Mouse (Mus musculus) CH12.LX (cell line): Measurements from ENCODE around the gene Olfr1346. TPM values are rescaled to one million over a fixed set of nuclear protein-coding genes. Genes with fewer than 3 reads are reported as not detected.

Experiments
- DNase-seq: peaks from one replicate; pipeline ENCODE4 v3.0.0-alpha.2; 2013; ENCODE audit errors: extremely low read depth
- H3K27ac ChIP-seq: 2 replicates; pipeline ENCODE4 v1.5.1; 2012; ENCODE audit warnings: low read depth, mild to moderate bottlenecking, control low read depth, moderate library complexity; ENCODE audit not compliant: insufficient read depth
- H3K27me3 ChIP-seq: replicated peaks from 2 replicates; pipeline ENCODE3; 2012; ENCODE audit warnings: inconsistent platforms
- H3K36me3 ChIP-seq, 2 experiments: replicated peaks in 1 of 2; 2 replicates each; pipeline versions ENCODE3 to v1.6.1; 2012; ENCODE audit warnings: inconsistent platforms in 1 of 2, low read length in 1 of 2, mild to moderate bottlenecking in 1 of 2, mixed read lengths in 1 of 2, moderate library complexity in 1 of 2; ENCODE audit not compliant: control insufficient read depth in 1 of 2, insufficient read depth in 1 of 2
- H3K4me1 ChIP-seq, 2 experiments: 2 replicates each; pipeline ENCODE4 v1.6.1; 2012; ENCODE audit warnings: inconsistent platforms in 1 of 2, moderate library complexity in 1 of 2; ENCODE audit not compliant: insufficient read depth in 2 of 2, control insufficient read depth in 1 of 2
- H3K4me2 ChIP-seq: 2 replicates; pipeline ENCODE4 v1.6.1; 2012; ENCODE audit warnings: low read depth, mild to moderate bottlenecking, control low read depth; ENCODE audit not compliant: poor library complexity, insufficient read depth, severe bottlenecking
- H3K4me3 ChIP-seq, 3 experiments: fragments of 150-350 bp in 1 of 3; sonication (generic) in 1 of 3; replicated peaks in 1 of 3; 2 replicates each; pipeline versions ENCODE3 to v1.5.1; 2011 to 2012; ENCODE audit warnings: low read depth in 2 of 3, low read length in 2 of 3, mild to moderate bottlenecking in 2 of 3, moderate library complexity in 2 of 3, control low read depth in 1 of 3, improper control_type of control experiment in 1 of 3, inconsistent platforms in 1 of 3, mixed read lengths in 1 of 3; ENCODE audit not compliant: poor library complexity in 1 of 3
- H3K79me2 ChIP-seq: replicated peaks from 2 replicates; pipeline ENCODE4 v1.6.1; 2012; ENCODE audit warnings: mild to moderate bottlenecking, moderate library complexity; ENCODE audit not compliant: control insufficient read depth, poor library complexity, insufficient read depth, severe bottlenecking; ENCODE audit errors: extremely low read depth
- H3K9ac ChIP-seq: 2 replicates; pipeline ENCODE4 v1.6.1; 2012; ENCODE audit warnings: low read depth, mild to moderate bottlenecking, control low read depth, moderate library complexity; ENCODE audit not compliant: insufficient read depth
- H3K9me3 ChIP-seq: replicated peaks from 2 replicates; pipeline ENCODE3; 2012; ENCODE audit warnings: low read length, inconsistent platforms, mixed read lengths
- BHLHE40 ChIP-seq: IDR thresholded peaks from 2 replicates; pipeline ENCODE4 v1.6.1; 2011; ENCODE audit warnings: mild to moderate bottlenecking, low read depth, low read length, improper control_type of control experiment
- CTCF ChIP-seq, 2 experiments: IDR thresholded peaks in 1 of 2; conservative IDR thresholded peaks in 1 of 2; 2 replicates each; pipeline ENCODE4 v1.5.1; 2011 to 2012; ENCODE audit warnings: low read depth in 2 of 2, low read length in 2 of 2, improper control_type of control experiment in 1 of 2, inconsistent platforms in 1 of 2, mild to moderate bottlenecking in 1 of 2, moderate library complexity in 1 of 2
- EP300 ChIP-seq: IDR thresholded peaks from 2 replicates; pipeline ENCODE4 v1.6.1; 2011; ENCODE audit warnings: low read length, improper control_type of control experiment
- ETS1 ChIP-seq: conservative IDR thresholded peaks from 2 replicates; pipeline ENCODE4 v1.6.1; 2012; ENCODE audit warnings: low read depth, mild to moderate bottlenecking, inconsistent platforms, low read length, improper control_type of control experiment, moderate library complexity
- HCFC1 ChIP-seq: IDR thresholded peaks from 2 replicates; pipeline ENCODE4 v1.6.1; 2012; ENCODE audit warnings: low read depth, mild to moderate bottlenecking, inconsistent platforms, low read length, improper control_type of control experiment
- MAX ChIP-seq: IDR thresholded peaks from 2 replicates; pipeline ENCODE4 v1.6.1; 2011; ENCODE audit warnings: low read length, improper control_type of control experiment
- MAZ ChIP-seq: IDR thresholded peaks from 2 replicates; pipeline ENCODE4 v1.6.1; 2012; ENCODE audit warnings: low read depth, mild to moderate bottlenecking, inconsistent platforms, low read length, improper control_type of control experiment, moderate library complexity
- MXI1 ChIP-seq: IDR thresholded peaks from 2 replicates; pipeline ENCODE4 v1.6.1; 2011; ENCODE audit warnings: mild to moderate bottlenecking, low read depth, low read length, improper control_type of control experiment
- NRF1 ChIP-seq: IDR thresholded peaks from 2 replicates; pipeline ENCODE4 v1.6.1; 2014; ENCODE audit warnings: low read depth, mild to moderate bottlenecking, inconsistent platforms, low read length, improper control_type of control experiment, moderate library complexity
- RAD21 ChIP-seq: IDR thresholded peaks from 2 replicates; pipeline ENCODE4 v1.6.1; 2011; ENCODE audit warnings: low read depth, mild to moderate bottlenecking, low read length, improper control_type of control experiment, moderate library complexity
- RCOR1 ChIP-seq: conservative IDR thresholded peaks from 2 replicates; pipeline ENCODE4 v1.6.1; 2012; ENCODE audit warnings: low read depth, mild to moderate bottlenecking, inconsistent platforms, low read length, improper control_type of control experiment
- SMC3 ChIP-seq: IDR thresholded peaks from 2 replicates; pipeline ENCODE4 v1.6.1; 2011; ENCODE audit warnings: low read depth, low read length, improper control_type of control experiment
- TCF12 ChIP-seq: IDR thresholded peaks from 2 replicates; pipeline ENCODE4 v1.6.1; 2014; ENCODE audit warnings: low read depth, mild to moderate bottlenecking, inconsistent platforms, low read length, improper control_type of control experiment
- USF1 ChIP-seq: IDR thresholded peaks from 2 replicates; pipeline ENCODE4 v1.6.1; 2014; ENCODE audit warnings: low read depth, mild to moderate bottlenecking, inconsistent platforms, low read length, improper control_type of control experiment
- USF2 ChIP-seq: conservative IDR thresholded peaks from 2 replicates; pipeline ENCODE4 v1.6.1; 2011; ENCODE audit warnings: low read depth, low read length, improper control_type of control experiment
- ZC3H11A ChIP-seq: IDR thresholded peaks from 2 replicates; pipeline ENCODE4 v1.6.1; 2012; ENCODE audit warnings: low read depth, mild to moderate bottlenecking, inconsistent platforms, low read length, improper control_type of control experiment
- dilution Hi-C: fragments of 300-500 bp; cut with MboI; formaldehyde crosslinking; loops from 2 replicates; pipeline ENCODE4 v1.14.3; 2020; ENCODE audit warnings: low sequenced_read_pairs; ENCODE audit not compliant: extremely low pct_unique_long_range_greater_than_20kb, extremely low pct_ligation_motif_present
- in situ Hi-C: fragments of 300-500 bp; cut with MboI; formaldehyde crosslinking; loops from 3 replicates; pipeline ENCODE4 v1.14.3; 2019; ENCODE audit warnings: low sequenced_read_pairs, low pct_ligation_motif_present, low pct_unique_long_range_greater_than_20kb, mixed read lengths
- polyA plus RNA-seq: library from polyadenylated mRNA; unstranded; fragments of >175 nt; gene quantifications from 2 replicates; pipeline ENCODE4 v1.2.1, GENCODE M21; 2012; ENCODE audit warnings: low read depth; ENCODE audit not compliant: insufficient read length
- total RNA-seq, 2 experiments: library from RNA; depleted of rRNA; stranded (reverse); fragments of 300-350 nt in 1 of 2; fragments of >200 nt in 1 of 2; gene quantifications; 2 replicates each; pipeline ENCODE4 v1.2.3; 2012 to 2014

Gene Olfr1346
- total and polyA plus RNA-seq, 3 experiments, result not detected

GRCm38 (mm10) chr7:6522850-6523249 lies 55.9 kb downstream of the Olfr1346 start, which contains the start of gene Olfr1349:
Gene Olfr1349 (minus strand): TSS chr7:6522950.
- no peak within 1 kb of the TSS for H3K4me2 ChIP-seq
- H3K9ac ChIP-seq, result no peak within 1 kb of the TSS
- TF ChIP-seq BHLHE40 (no peak), RCOR1 (no peak), HCFC1 (no peak), USF1 (no peak), TCF12 (no peak), MAX (no peak), MAZ (no peak), EP300 (no peak), USF2 (no peak), MXI1 (no peak)
- TF ChIP-seq, all 38 proteins: peak for 0
- in situ Hi-C loops, result no loop called here
- H3K79me2 ChIP-seq, result no peaks in the 10 kb centered on the region
- dilution Hi-C loops, result no loop called here
- peaks cover 66% of the 10 kb centered on the region for H3K9me3 ChIP-seq
- DNase-seq, result no peak
- H3K36me3 ChIP-seq, result no peaks in the 10 kb centered on the region
- no peaks in the 10 kb centered on the region for H3K27me3 ChIP-seq
- no peaks in the 10 kb centered on the region for H3K4me1 ChIP-seq
- no peak within 1 kb of the TSS for H3K4me3 ChIP-seq
- H3K27ac ChIP-seq, result no peak within 1 kb of the TSS

DNA sequence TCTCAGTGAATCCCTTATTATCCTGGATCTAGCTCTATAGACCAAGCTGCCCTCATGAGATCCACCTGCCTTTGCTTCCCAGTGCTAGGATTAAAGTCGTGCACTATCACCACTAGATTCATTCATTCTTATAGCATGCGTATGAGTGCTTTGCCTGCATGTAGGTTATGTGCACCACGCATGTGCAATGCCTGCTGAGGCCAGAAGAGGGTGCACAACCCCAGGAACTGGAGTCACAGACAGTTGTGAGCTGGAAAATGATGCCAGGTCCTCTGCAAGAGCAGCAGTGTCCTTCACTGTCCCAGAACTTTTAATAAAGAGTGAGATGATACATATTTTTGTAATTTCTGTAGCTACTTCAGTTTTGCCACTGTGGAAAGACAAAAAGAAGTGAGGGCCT lies 58.1 kb downstream of the Olfr1346 start:
- TF ChIP-seq CTCF (conservative IDR thresholded peaks at IDR 0.05 in 1 of 2, IDR thresholded peaks at IDR 0.05 in 1 of 2; ENCODE audit: low read depth in 2 of 2, low read length in 2 of 2) (peak in 1 of 2 experiments; percentile 27; a peak in 1 of 4 replicates), MAZ (no peak), RAD21 (no peak; the same call in 1 of the 2 replicates), NRF1 (no peak), ETS1 (no peak), USF1 (no peak), MAX (no peak)
- H3K27ac ChIP-seq, result no peak overlapping the region
- no peak overlapping the region for H3K4me3 ChIP-seq
- H3K79me2 ChIP-seq, result no peaks in the 10 kb centered on the region
- H3K9me3 ChIP-seq, result peaks cover 64% of the 10 kb centered on the region
- no peaks in the 10 kb centered on the region for H3K4me1 ChIP-seq
- H3K27me3 ChIP-seq, result no peaks in the 10 kb centered on the region
- dilution Hi-C loops, result no loop called here
- no peak overlapping the region for H3K4me2 ChIP-seq
- no peak overlapping the region for H3K9ac ChIP-seq
- peak; percentile 1 for DNase-seq
- H3K36me3 ChIP-seq, result no peaks in the 10 kb centered on the region
- in situ Hi-C loops, result no loop called here

- Histone ChIP-seq H3K9ac (no peak overlapping the region), H3K79me2 (no peaks in the 10 kb centered on the region), H3K27me3 (no peaks in the 10 kb centered on the region), H3K9me3 (peaks cover 61% of the 10 kb centered on the region), H3K4me2 (no peak overlapping the region), H3K4me1 (no peaks in the 10 kb centered on the region), H3K27ac (no peak overlapping the region), H3K36me3 (no peaks in the 10 kb centered on the region), H3K4me3 (no peak overlapping the region)
- dilution Hi-C loops, result no loop called here
- no peak for DNase-seq
- in situ Hi-C loops, result no loop called here
- TF ChIP-seq CTCF (conservative IDR thresholded peaks at IDR 0.05 in 1 of 2, IDR thresholded peaks at IDR 0.05 in 1 of 2; ENCODE audit: low read depth in 2 of 2, low read length in 2 of 2) (peak; percentile 22 to 42; a peak in 3 of 4 replicates), SMC3 (peak; percentile 10; the same call in 1 of the 2 replicates), ETS1 (no peak), ZC3H11A (no peak), TCF12 (no peak)
Observed at GRCm38 (mm10) chr7:6526141-6526540, 59.2 kb downstream of the Olfr1346 start.
